Mouse (Mus musculus) cerebellum, postnatal 36 days (tissue): ENCODE results near the gene Dedd.
A peak's percentile ranks its signal among the peaks of the same experiment; 100 is the strongest.
"Not testable (repeated sequence)": the region's sequence is repeated elsewhere in the genome, so short reads cannot be mapped to it uniquely, and the experiment has no call there.

Experiments used
- DNase-seq, 2 experiments: peaks; one replicate each; pipeline ENCODE4 v3.0.0; 2021 to 2022; ENCODE audit warnings: mixed read lengths in 2 of 2

The Dedd gene

GRCm38 (mm10) chr1:171319748-171320147, 9.2 kb upstream of the Dedd start:
- DNase-seq: peak in 1 of 2 experiments; percentile 32

GRCm38 (mm10) chr1:171320151-171320550, 8.8 kb upstream of the Dedd start:
- DNase-seq: peak; percentile 78 to 79

- DNase-seq: no peak
These were observed 7.5 kb upstream of the Dedd start for GRCm38 (mm10) chr1:171321415-171321814.

- no peak for DNase-seq
These were observed 6.9 kb upstream of the Dedd start for GRCm38 (mm10) chr1:171322012-171322411.

- DNase-seq: no peak
These were observed 3.4 kb upstream of the Dedd start for GRCm38 (mm10) chr1:171325571-171325970.

- not testable (repeated sequence) for DNase-seq
These were observed 2.4 kb upstream of the Dedd start for GRCm38 (mm10) chr1:171326588-171326987.

GRCm38 (mm10) chr1:171328244-171328643, 701 bp upstream of the Dedd start:
- no peak for DNase-seq

GRCm38 (mm10) chr1:171329433-171330215, 679 bp downstream of the Dedd start:
- peak in 1 of 2 experiments; percentile 26 for DNase-seq

- DNase-seq: no peak
These were observed 1.2 kb downstream of the Dedd start for GRCm38 (mm10) chr1:171330216-171330560.

GRCm38 (mm10) chr1:171342262-171343207, 13.6 kb downstream of the Dedd start:
- no peak for DNase-seq

GRCm38 (mm10) chr1:171343922-171344677, 15.2 kb downstream of the Dedd start:
- peak in 1 of 2 experiments; percentile 24 for DNase-seq

GRCm38 (mm10) chr1:171344715-171345114, 15.8 kb downstream of the Dedd start:
- DNase-seq: no peak

GRCm38 (mm10) chr1:171345225-171346094, 16.5 kb downstream of the Dedd start, which contains the start of the genes Nit1 and Pfdn2:
TSS of gene Nit1 (minus strand) at chr1:171345646.
TSS of gene Pfdn2 (plus strand) at chr1:171345670.
- DNase-seq: peak; percentile 90 to 93

GRCm38 (mm10) chr1:171346095-171346450, 17.1 kb downstream of the Dedd start:
- no peak for DNase-seq

GRCm38 (mm10) chr1:171348665-171349064, 19.7 kb downstream of the Dedd start:
- DNase-seq: peak in 1 of 2 experiments; percentile 31

- DNase-seq: no peak
These were observed 20.3 kb downstream of the Dedd start for GRCm38 (mm10) chr1:171349210-171349609.

- no peak for DNase-seq
These were observed 26.9 kb downstream of the Dedd start for GRCm38 (mm10) chr1:171355812-171356340.

- no peak for DNase-seq
These were observed 27.9 kb downstream of the Dedd start for GRCm38 (mm10) chr1:171356814-171357213.

GRCm38 (mm10) chr1:171358421-171358820, 29.5 kb downstream of the Dedd start:
- peak in 1 of 2 experiments; percentile 35 for DNase-seq

GRCm38 (mm10) chr1:171360253-171360652, 31.3 kb downstream of the Dedd start:
- peak; percentile 24 to 30 for DNase-seq

GRCm38 (mm10) chr1:171360656-171361055, 31.7 kb downstream of the Dedd start, which contains the start of gene Klhdc9:
TSS of gene Klhdc9 (minus strand) at chr1:171360798.
- DNase-seq: peak; percentile 81 to 83
